Mouse (Mus musculus): ENCODE measurements at regions not wholly inside any gene's neighbourhood (a gene's known extent, or its start where the extent isn't known, plus 50 kb on each side); places are given as distances from the start of the nearest gene placed in this dataset.

DNA sequence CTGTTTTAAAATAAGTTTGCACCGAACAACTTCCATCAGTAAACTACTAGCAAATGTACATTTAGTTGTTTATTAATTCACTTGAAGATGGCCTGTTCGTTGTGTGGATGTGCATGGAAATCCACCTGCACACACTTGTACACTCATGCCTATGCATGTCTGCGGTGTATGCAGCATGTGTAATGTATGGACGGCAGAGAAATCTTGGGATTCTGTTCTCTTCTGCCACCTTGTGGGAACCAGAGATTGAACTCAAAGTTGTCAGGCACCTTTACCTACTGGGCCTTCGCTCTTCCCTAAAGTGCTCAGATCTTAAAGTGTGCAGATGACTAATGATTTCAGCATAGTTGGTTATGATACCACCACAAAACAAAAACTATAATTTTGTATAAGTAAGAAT lies 137.4 kb downstream of the Kitl start:
- DNase-seq (ENCODE audit: low read depth, low spot score): peak; percentile 52

- no peak for DNase-seq (ENCODE audit: low read depth, low spot score)
Measured at GRCm38 (mm10) chr10:100153311-100153710, 137.9 kb downstream of the Kitl start.

DNA sequence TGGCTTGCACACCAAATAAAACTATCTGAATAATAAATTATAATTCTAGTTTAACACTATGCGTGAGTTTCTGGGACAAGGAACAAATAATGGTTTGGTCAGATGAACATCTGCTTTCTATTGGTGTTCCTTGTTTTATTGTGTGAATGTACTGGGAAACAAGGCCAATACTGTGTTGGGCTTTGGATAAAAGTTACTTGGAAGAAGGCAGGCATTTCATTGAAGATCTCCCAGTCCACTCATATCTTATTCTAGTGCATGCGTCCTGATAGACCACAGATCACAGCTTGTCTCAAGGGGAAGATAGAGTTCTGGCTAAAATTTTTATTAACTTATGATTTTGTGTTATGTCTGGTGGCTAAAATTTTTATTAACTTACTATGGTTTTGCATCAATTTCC lies 140.1 kb downstream of the Kitl start:
- DNase-seq (ENCODE audit: low read depth, low spot score): no peak

DNA sequence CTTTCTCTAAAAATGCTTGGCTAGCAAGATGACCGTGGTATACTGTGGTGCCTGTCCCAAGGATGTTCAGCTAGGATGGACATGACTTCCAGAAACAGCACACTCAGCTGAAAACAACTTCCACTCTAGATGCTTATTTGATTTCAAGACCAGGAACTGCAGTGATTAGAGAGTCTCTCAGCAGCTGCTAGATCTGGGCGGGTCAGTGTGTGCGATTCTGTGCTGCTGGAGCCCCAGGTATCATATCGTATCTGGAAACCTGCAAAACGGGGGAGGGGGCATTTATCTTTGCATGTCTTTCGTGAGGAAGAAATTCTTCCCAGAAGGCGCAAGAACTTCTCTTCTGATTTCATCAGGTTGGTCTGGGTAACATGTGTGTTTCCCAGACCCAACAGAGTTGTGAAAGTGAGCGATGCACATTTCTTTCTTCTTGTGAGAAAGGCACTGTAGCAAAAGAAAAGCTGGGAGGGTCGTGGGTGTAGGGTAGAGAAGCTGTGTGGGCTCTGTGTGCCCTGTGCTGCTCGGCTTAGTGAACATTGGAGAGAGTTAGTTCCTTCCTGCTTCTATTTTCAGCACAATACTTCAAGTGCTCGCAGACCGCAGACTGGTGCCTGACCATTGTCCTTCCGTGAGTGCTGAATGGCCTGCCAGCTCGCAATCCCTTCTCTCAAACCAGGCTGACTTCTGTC lies 144.6 kb downstream of the Kitl start:
- DNase-seq (ENCODE audit: low read depth, low spot score): no peak

DNA sequence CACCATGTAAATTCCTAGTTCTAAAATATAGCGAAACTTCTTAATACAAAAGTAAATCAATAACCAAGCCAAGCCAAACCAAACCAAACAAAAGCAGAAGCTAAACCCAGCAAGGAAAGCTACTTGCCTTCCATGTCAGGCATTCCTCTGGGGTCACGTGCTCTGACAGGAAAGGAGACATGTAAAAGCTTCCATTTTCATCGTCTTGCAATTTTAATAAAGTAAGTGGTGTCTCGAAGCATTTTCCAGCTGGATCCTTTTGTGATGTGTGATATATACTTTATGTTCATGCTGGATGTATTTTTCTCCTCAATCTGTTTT lies 145.1 kb downstream of the Kitl start:
- peak; percentile 12 for DNase-seq (ENCODE audit: low read depth, low spot score)

- DNase-seq (ENCODE audit: low read depth, low spot score): no peak
Measured at GRCm38 (mm10) chr10:100161117-100161516, 145.7 kb downstream of the Kitl start.

GRCm38 (mm10) chr10:100164526-100164925 lies 149.1 kb downstream of the Kitl start:
- DNase-seq (ENCODE audit: low read depth, low spot score): peak; percentile 95

- peak; percentile 18 for DNase-seq (ENCODE audit: low read depth, low spot score)
Measured at GRCm38 (mm10) chr10:100170836-100171235, 155.4 kb downstream of the Kitl start.

GRCm38 (mm10) chr10:100197673-100198072 lies 137.8 kb upstream of the Gm4301 start:
- DNase-seq (ENCODE audit: low read depth, low spot score): no peak

- no peak for DNase-seq (ENCODE audit: low read depth, low spot score)
Measured at GRCm38 (mm10) chr10:100199090-100199690, 136.3 kb upstream of the Gm4301 start.

- DNase-seq (ENCODE audit: low read depth, low spot score): peak; percentile 22
Measured at GRCm38 (mm10) chr10:100200431-100200830, 135.0 kb upstream of the Gm4301 start.

GRCm38 (mm10) chr10:100206617-100207530 lies 128.6 kb upstream of the Gm4301 start:
- DNase-seq (ENCODE audit: low read depth, low spot score): no peak

DNA sequence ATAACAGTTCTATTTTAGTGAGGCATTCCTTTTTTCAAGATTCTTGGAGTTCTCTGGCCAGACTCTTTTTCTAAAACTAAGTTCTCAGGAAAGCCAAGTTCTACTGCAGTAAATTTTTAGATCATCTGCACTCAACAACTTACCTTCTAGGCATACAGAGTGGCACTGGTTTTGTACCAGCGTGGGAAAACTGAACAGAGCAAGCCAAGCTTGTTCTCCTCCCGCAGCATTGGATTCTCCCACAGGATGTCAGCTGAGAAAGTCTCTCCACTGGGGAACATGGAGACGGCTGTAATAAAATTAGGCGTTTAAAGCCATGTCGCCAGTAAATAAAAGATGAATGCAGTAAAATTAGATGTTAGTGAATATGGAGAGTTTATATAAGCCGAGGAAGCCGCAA lies 124.8 kb upstream of the Gm4301 start:
- DNase-seq (ENCODE audit: low read depth, low spot score): no peak

GRCm38 (mm10) chr10:100224459-100225097 lies 110.9 kb upstream of the Gm4301 start:
- DNase-seq (ENCODE audit: low read depth, low spot score): no peak

DNA sequence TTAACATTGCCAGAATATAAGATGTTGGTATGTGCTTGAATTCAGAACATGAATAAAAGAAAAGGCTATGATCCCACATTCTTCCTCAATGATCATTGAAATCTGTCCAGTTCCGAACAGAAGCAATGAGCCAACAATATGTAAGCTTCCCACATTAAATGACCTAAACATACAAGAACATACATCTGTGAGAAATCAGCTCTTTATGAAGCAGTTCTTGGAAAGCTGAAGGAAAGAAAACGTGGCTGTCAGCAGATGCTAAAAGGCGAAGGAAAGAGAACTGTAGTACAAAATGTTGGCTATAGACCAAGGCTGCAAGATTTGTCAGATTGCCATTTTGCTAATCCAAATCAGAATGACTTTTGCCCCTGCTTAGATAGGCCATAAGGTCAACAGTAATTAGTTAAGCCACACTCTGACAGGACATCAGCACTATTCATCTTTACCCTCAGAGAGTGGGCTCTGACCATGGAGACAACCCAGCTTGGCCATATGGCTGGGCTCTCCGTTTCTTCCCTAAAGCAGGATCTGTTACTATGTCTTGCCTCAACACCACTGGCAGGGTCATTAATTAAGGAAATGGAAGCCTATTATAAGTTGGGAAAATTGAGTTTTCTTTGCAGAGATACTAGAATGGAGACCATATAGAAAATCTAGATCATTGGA lies 76.1 kb upstream of the Gm4301 start:
- DNase-seq (ENCODE audit: low read depth, low spot score): no peak

- no peak for DNase-seq (ENCODE audit: low read depth, low spot score)
Measured at GRCm38 (mm10) chr10:100263447-100263846, 72.0 kb upstream of the Gm4301 start.

DNA sequence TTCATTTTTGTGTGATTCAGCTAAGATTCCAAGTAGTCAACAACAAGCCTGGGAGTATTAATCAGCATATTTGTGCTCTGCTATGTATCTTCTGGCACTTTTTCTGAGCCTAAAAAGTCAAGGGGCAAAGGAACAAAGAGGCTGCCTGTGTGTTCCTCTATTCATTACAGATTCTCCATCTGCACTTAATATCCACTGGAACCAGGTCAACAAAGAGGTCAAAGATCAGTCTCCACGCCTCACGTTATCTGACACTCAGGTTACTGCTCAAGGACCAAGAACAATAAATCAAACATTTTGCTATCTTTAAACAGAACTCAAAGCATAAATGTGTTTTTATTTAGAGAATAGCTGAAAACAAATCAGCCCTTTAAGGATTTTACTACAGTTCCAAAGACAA lies 71.4 kb upstream of the Gm4301 start:
- no peak for DNase-seq (ENCODE audit: low read depth, low spot score)

GRCm38 (mm10) chr10:100282471-100282870 lies 53.0 kb upstream of the Gm4301 start:
- DNase-seq (ENCODE audit: low read depth, low spot score): no peak
